Mouse (Mus musculus): ENCODE measurements at regions not wholly inside any gene's neighbourhood (a gene's known extent, or its start where the extent isn't known, plus 50 kb on each side); places are given as distances from the start of the nearest gene placed in this dataset.

- TF ChIP-seq CTCF (IDR thresholded peaks at IDR 0.05; ENCODE audit: low read depth) (no peak), EP300 (IDR thresholded peaks at IDR 0.05; ENCODE audit: low read depth) (no peak)
Observed at GRCm38 (mm10) chr7:71488016-71488650, 136.8 kb upstream of the Gm10295 start.
